Mouse (Mus musculus): ENCODE measurements around the gene 1700017B05Rik.

The 1700017B05Rik gene

GRCm38 (mm10) chr9:57271837-57272562, 9.6 kb upstream of the 1700017B05Rik start:
- DNase-seq = no peak

DNA sequence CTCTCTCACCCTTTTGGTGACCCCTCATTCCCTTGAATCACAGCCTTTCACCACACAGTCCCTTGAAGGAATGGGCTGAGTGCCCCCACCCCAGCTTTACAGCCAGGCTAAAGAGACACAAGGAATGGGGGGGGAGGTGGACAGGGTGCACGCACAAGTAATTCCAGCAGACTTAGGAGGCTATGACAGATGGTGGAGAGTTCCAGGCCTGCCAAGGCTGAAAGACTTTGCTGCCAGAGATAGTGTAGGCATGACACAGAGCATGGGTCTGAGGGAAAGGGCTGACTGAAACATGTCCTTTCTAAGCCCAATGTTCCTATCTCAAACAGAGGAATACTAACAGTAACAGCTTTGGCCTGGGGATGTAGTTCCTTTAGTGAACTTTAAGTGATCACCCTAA, 8.7 kb upstream of the 1700017B05Rik start:
- DNase-seq = no peak

GRCm38 (mm10) chr9:57270399-57270798, 8.0 kb upstream of the 1700017B05Rik start:
- no peak for DNase-seq

GRCm38 (mm10) chr9:57269384-57269783, 7.0 kb upstream of the 1700017B05Rik start:
- DNase-seq = no peak

DNA sequence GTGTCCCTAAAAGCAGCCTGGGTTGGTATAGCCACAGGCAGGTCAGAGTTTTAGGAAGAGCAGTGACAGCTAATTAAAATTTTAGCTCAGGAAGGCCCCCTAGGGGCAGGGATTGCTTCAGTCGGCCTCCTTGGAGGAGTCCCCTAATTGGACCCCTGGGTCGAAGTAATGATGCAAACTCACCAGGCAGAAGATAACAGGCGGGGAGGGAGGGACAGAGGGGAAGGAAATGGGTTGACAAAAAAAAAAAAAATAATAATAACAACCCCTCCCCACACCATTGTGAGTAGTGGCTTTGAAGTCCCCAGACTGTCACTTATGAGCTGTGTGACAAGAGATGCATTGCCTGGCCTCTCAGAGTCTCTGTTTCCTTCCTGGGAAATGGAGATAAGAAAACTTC, 6.2 kb upstream of the 1700017B05Rik start:
- DNase-seq = peak; percentile 38 to 50

DNA sequence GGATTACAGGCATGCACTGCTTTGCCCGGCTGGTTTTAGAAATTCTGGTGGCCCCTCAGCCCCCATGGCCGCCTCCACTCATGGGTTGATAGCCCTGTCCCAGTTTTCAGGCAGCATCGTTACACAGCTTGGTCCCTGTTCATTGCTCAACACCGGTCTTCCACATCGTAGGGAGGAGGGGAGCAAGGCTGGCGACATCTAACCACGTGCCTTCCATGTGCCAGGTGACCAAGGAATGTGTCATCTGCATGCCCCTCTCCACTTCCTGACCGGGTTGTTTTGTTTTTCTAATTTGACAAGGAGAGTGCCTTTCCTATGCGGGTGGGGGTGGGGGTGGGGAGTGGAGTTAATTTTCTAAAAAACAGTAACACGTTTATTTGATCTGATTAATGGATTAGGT, 5.7 kb upstream of the 1700017B05Rik start:
- DNase-seq = no peak

DNA sequence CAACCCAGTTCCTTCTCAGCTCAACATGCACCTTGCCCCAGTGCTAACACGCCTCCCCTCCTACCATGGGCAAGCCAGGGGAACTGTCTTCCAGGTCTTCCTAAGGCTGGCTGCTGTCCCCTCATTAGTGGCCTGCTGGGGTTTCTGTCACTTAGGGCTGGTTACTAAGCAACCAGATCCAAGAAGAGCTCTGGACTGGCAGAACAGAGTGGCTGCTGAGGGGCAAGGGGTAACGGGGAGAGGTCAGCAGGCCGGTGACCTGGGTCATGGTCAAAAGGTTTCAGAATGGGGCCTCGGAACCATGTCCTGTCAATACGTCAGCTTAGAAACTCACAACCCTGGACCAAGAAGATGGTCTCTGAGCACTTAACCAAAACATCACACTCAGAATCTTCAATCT, 5.0 kb upstream of the 1700017B05Rik start:
- DNase-seq = no peak

DNA sequence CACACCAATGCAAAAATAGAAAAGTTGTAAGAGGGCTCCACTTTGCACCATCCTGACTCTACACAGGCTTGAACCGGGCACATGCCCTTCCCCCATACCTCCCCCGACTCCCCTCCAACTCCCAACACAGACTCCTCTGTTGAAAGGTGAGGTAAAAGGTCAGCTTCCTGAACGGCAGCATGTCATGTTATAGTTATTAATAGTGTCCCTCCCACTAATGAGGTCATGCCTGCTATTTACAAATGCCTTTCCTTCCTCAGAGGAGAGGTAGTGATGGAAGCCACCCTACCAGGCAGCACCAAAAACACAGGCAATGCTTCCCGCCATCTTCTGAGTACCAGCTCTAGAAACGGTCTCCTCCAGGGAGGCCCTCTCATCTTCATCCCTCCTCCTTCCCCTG, 2.7 kb upstream of the 1700017B05Rik start:
- DNase-seq = no peak

GRCm38 (mm10) chr9:57262795-57263684, 628 bp upstream of the 1700017B05Rik start:
- no peak for DNase-seq

GRCm38 (mm10) chr9:57261516-57261912, 898 bp downstream of the 1700017B05Rik start:
- DNase-seq = peak; percentile 82

GRCm38 (mm10) chr9:57260940-57261339, 1.5 kb downstream of the 1700017B05Rik start:
- DNase-seq = peak; percentile 33 to 36

DNA sequence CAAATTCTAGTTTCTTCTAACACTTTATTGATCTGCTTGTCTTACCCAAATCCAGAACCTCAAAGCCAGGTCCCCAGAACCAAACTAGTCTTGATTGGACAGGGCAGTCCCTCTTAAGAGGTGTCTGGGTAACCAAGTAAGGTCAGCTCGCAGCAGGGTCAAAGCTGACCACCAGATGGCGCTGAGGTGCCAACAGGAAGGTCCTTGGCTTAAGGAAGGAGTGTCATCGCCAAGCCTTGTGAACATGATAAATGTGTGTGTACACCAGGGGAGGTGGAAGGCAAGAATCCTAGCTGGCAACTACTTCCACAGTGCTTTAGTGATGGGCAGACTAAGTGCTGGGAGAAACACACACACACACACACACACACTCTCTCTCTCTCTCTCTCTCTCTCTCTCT, 2.7 kb downstream of the 1700017B05Rik start:
- DNase-seq = peak; percentile 93 to 94

DNA sequence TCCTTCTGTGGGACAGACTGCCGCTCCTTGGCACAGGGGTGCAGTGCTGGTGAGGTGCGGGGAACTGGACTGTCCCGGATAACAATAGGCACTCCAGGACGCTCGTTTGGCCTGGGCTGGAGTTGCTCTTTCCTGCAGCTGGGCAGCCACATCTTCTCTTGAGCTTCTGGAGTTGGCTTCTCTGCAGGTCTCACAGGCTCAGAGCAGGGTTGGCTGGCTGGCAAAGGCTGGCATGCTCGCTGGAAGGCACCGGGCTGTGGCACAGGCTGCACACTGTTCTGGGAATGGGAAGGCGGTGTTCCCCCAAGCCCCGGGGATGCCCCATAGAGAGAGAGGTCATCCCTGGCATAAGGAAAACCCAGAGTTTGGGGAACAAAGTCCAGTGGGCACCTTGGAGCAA, 4.8 kb downstream of the 1700017B05Rik start:
- no peak for DNase-seq

DNA sequence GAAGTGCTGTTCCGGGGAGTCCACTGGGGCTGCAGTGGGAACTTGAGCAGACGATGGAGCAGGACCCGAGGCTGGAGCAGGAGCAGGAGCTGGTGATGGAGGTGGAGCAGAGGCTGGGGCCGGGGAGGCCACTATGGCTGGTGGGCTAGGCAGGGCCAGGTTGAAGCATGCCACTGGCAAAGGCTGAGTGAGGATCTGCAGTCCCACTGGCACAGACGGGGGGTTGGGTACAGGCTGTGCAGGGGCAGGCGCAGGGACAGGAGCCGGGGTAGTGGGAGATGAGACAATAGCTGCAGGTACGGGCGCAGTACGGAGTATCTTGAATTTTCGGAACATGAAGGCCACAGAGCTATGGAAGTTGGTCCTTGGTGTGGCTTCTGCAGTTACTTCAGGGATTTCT, 5.6 kb downstream of the 1700017B05Rik start:
- no peak for DNase-seq

DNA sequence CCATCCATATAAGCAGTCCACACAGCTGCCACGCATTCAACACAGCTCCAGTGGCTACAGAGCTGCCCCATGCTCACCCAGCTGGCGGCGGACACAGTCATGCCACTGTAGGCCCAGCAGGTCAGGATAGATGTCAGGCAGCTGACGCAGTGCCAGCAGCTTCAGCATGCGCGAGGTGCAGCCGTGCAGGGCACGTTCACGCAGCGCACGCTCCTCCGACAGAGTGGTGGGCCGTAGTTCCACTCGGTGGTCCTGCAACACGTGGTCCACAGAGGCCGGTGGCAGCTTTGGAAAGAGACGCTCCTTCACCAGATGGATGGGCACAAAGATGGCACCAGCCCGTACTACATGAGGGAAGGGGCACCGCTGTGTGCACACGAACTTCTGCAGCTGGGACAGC, 6.1 kb downstream of the 1700017B05Rik start:
- no peak for DNase-seq

DNA sequence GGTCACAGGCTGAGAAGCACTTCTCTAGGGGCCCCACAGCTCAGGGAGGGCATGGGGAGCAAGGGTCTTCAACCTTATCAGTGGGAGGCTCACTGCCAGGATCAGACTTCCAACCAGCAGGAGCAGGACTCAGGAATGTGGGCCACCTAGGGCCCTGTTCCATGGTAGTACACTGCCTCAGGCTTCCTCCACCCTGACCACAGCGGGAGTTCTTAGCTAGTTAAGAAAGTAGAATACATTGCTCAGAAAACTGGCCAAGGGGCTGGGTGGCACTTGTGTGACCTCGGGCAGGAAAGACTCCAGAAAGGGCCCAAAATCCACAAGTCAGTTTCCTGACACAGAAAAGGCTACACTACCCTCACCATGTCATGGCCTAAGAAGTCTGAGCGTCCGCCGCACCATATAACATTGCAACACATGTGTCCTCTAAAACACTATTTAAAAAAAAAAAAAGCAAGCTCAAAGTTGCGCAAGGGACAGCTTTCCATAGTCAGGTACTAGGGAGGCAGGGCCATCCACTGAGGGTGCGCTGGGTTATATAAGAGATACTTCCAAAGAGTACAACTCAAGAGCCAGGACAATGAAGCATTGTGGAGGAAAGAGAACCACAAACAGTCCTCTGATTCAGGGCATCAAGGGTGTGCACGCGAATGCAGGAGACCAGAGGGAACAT, 7.5 kb downstream of the 1700017B05Rik start:
- no peak for DNase-seq

GRCm38 (mm10) chr9:57254061-57254460, 8.4 kb downstream of the 1700017B05Rik start:
- DNase-seq = no peak

- DNase-seq = no peak
Measured at GRCm38 (mm10) chr9:57251139-57251538, 11.3 kb downstream of the 1700017B05Rik start.

DNA sequence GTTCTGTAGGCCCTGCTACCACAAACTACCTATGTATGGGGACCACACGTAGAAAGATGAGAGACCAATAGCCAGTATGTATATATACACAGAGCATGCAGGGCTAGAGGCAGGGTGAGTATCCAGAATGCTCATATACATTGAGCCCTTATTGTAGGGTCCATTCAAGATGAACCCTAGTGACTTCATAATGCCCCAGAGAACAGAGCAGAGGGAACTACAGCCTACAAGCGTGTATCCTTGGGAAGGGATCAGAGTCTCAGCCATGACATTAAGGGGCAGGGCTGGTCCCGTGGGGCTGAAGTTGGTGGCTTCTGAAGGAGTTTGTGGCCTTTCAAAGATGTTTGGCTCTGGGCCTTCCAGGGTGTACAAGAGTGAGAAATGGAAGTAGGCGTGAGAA, 12.4 kb downstream of the 1700017B05Rik start:
- no peak for DNase-seq

DNA sequence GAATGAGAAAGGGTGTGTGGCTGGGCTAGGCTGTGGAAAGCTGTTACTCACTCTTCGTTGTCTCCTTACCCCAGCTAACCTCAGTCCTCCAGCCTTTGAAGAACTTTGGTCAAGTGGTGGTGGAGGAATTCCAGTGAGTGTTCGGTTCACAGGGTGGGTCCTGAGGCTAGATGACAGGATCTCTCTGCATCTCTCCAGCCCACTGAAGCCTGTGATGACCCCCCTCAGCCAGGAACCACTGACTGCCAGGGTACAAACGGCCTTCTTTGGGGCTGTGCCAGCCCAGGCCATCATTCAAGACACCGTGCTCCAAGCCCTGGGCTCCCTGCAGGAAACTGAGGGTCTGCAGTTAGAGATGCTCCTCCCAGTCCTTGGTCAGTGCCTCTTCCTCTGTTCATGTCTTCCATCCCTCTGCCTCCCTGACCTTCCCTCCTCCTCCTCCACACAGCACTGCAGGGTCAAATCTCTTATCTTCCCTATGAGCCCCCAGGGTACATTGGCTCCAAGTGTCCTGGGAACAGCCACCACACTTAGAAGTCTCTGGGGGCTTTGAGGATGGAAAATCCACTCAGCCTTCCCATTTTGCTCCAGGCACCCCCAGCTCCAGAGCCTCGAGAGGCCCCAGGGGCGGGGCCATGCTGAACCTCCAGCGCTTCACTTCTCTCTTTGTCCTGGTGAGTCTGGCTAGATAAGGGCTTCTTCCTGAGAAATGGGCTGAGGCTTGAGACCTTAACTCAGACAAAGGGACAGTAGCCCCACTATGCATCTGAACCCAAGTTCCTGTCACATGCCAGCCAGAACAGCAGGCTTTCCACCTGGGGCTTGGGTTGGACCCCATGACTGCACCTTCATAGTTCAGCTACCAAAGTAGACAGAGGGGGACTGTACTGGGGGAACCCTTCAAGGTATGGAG, 14.1 kb downstream of the 1700017B05Rik start:
- no peak for DNase-seq

DNA sequence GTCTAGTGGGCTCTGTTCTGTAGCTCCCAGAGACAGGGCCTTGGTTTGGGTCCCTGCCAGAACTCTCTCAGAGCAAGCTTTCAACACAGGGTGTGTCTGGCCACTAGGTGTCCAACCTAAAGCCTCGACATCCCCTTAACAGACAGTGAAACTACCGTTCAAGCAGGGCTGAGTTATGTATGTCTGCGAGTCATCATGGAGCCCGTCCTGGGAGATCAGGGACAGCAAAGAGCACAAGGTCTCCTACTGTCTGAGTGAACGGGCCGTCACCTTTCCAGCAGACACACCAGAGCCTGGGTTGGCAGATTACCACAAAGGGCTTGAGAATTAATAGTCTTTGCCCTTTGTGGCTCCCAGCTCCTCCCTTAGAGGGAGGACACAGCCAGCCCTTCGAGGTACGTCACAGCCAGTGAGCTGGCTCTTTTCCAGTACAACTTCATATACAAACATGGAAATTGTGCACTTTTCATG, 15.2 kb downstream of the 1700017B05Rik start:
- no peak for DNase-seq

- no peak for DNase-seq
Measured at GRCm38 (mm10) chr9:57246482-57246881, 15.9 kb downstream of the 1700017B05Rik start.
